In genomic region chr11:57644245-57645017, GRCm38 (mm10) we compare ENCODE assay signal across 8 mouse cellular contexts. TPM values are rescaled to one million over a fixed set of nuclear protein-coding genes. Genes with fewer than 3 reads are reported as not detected.
DNase-seq lines count a peak whose midpoint lies in the region; ATAC-seq and TF ChIP-seq lines count a peak whose summit lies in the region.

No protein-coding gene starts in this region.

- peak overlapping the region; percentile 83 for H3K4me3 ChIP-seq in bone marrow macrophage, adult 2 months (ENCODE audit: insufficient read depth, low read length)
- H3K4me3 ChIP-seq in gastrocnemius, adult 2 months: peak overlapping the region; percentile 91
- peak overlapping the region; percentile 45 for H3K4me3 ChIP-seq in intestine, embryonic 14.5 days (ENCODE audit: low read depth, low read length)
- H3K4me3 ChIP-seq in neural tube, embryonic 11.5 days (ENCODE audit: low read depth, low read length): peak overlapping the region; percentile 51

- TF ChIP-seq CTCF in bone marrow macrophage, adult 2 months (IDR thresholded peaks at IDR 0.05; ENCODE audit: low read depth, low read length): no peak
- no peak for TF ChIP-seq CTCF in gastrocnemius, adult 2 months (IDR thresholded peaks at IDR 0.05)

- intact Hi-C loops in gastrocnemius, adult 2 months (cut with DNase I): loop anchor here (5.0 kb wide), 2 partner anchors 43 to 83 kb away; no protein-coding TSS in a partner anchor

- H3K36me3 ChIP-seq in intestine, embryonic 14.5 days (ENCODE audit: control insufficient read depth, insufficient read depth, low read length): no peaks in the 10 kb centered on the region
- no peaks in the 10 kb centered on the region for H3K36me3 ChIP-seq in neural tube, embryonic 11.5 days (ENCODE audit: control insufficient read depth, insufficient read depth, low read length)

- peaks cover 23% of the 10 kb centered on the region for H3K4me1 ChIP-seq in bone marrow macrophage, adult 2 months (ENCODE audit: control insufficient read depth, insufficient read depth, low read length)
- H3K4me1 ChIP-seq in intestine, embryonic 14.5 days (replicated peaks; ENCODE audit: control insufficient read depth, insufficient read depth, low read length): peaks cover 4% of the 10 kb centered on the region; the same call in 1 of the 2 replicates
- H3K4me1 ChIP-seq in neural tube, embryonic 11.5 days (ENCODE audit: control insufficient read depth, insufficient read depth, low read length): peaks cover 4% of the 10 kb centered on the region

- under 1% methylated on average over 30 of the region's 30 CpGs for WGBS in intestine, embryonic 14.5 days
- WGBS in neural tube, embryonic 11.5 days: under 1% methylated on average over 30 of the region's 30 CpGs

- peak overlapping the region; percentile 71 for H3K9ac ChIP-seq in intestine, embryonic 14.5 days (ENCODE audit: low read length)
- peak overlapping the region; percentile 79 for H3K9ac ChIP-seq in neural tube, embryonic 11.5 days (ENCODE audit: low read length)

- H3K27me3 ChIP-seq in intestine, embryonic 14.5 days (replicated peaks; ENCODE audit: control insufficient read depth, insufficient read depth, low read length): no peaks in the 10 kb centered on the region
- H3K27me3 ChIP-seq in neural tube, embryonic 11.5 days (ENCODE audit: control insufficient read depth, insufficient read depth, low read length): no peaks in the 10 kb centered on the region

- H3K27ac ChIP-seq in bone marrow macrophage, adult 2 months (ENCODE audit: insufficient read depth, low read depth, low read length): peak overlapping the region; percentile 90
- peak overlapping the region; percentile 92 for H3K27ac ChIP-seq in gastrocnemius, adult 2 months
- peak overlapping the region; percentile 71 for H3K27ac ChIP-seq in intestine, embryonic 14.5 days (ENCODE audit: low read depth)
- no peak overlapping the region for H3K27ac ChIP-seq in neural tube, embryonic 11.5 days (ENCODE audit: low read depth, low read length)

- H3K9me3 ChIP-seq in intestine, embryonic 14.5 days (ENCODE audit: control insufficient read depth, low read length): no peaks in the 10 kb centered on the region
- H3K9me3 ChIP-seq in neural tube, embryonic 11.5 days (ENCODE audit: control insufficient read depth, low read length): no peaks in the 10 kb centered on the region

- peak; percentile 7 for DNase-seq in layer of hippocampus, adult 9-10 months (ENCODE audit: low spot score)
- DNase-seq in layer of hippocampus, postnatal 36 days: no peak
- DNase-seq in gastrocnemius, adult 2 months: peak; percentile 61
- DNase-seq in intestine, embryonic 14.5 days (ENCODE audit: low spot score): no peak
- DNase-seq in lung, adult 18-20 months: peak; percentile 42 to 54
- DNase-seq in neural tube, embryonic 11.5 days (ENCODE audit: low spot score): peak; percentile 61
- peak; percentile 24 to 31 for DNase-seq in urinary bladder, postnatal 36 days (ENCODE audit: low spot score in 2 of 2)

- no peak for TF ChIP-seq POLR2A in bone marrow macrophage, adult 2 months (IDR thresholded peaks at IDR 0.05; ENCODE audit: borderline replicate concordance, low read depth, low read length)

- peak overlapping the region; percentile 88 for H3K4me2 ChIP-seq in intestine, embryonic 14.5 days (ENCODE audit: low read length)
- H3K4me2 ChIP-seq in neural tube, embryonic 11.5 days (ENCODE audit: low read depth): peak overlapping the region; percentile 90

- ATAC-seq in intestine, embryonic 14.5 days (replicated peaks; ENCODE audit: low FRiP score, low TSS enrichment, low read depth): peak; percentile 67
- peak; percentile 43 for ATAC-seq in neural tube, embryonic 11.5 days (ENCODE audit: insufficient read depth, low FRiP score, low TSS enrichment)

RNA-seq across cellular contexts. Expression of gene Galnt10, which starts 0.8 kb away (rescaled TPM):
- total RNA-seq in layer of hippocampus, postnatal 36 days (2021): 1 to 10 TPM; 6.9 to 7.3 TPM
- polyA plus RNA-seq in bone marrow macrophage, adult 2 months (2012; ENCODE audit: insufficient read depth, insufficient read length, missing spikeins): 20.2 and 22.4 TPM in 2 replicates
- 1 to 10 TPM; 5.1 to 6.4 TPM for total RNA-seq in gastrocnemius, adult 2 months (2021)
- polyA plus RNA-seq in intestine, embryonic 14.5 days (2014; fragmentation: Nextera tagmentation; extraction: Ambion mirVana): 11.3 and 12.5 TPM in 2 replicates
- polyA plus RNA-seq in neural tube, embryonic 11.5 days (2014; fragmentation: Nextera tagmentation; extraction: Ambion mirVana): 12.5 and 12.6 TPM in 2 replicates

Comparison
In these comparisons a context has a peak if more than half of its experiments do, and no peak if none do; other contexts are left out.
1. DNase-seq: peak in layer of hippocampus, adult 9-10 months (single experiment), gastrocnemius, adult 2 months (single experiment), lung, adult 18-20 months (2 of 2), neural tube, embryonic 11.5 days (single experiment) and urinary bladder, postnatal 36 days (2 of 2); none in layer of hippocampus, postnatal 36 days (0 of 2) and intestine, embryonic 14.5 days (single experiment).
2. Peak in every context shown above with its lines, with median percentiles within 50 percentile points of each other: H3K4me3 ChIP-seq.